Mouse (Mus musculus) heart, embryonic 11.5 days (tissue): Measurements from ENCODE around the gene Gfod1. TPM values are rescaled to one million over a fixed set of nuclear protein-coding genes. Genes with fewer than 3 reads are reported as not detected.

Experiments
- ATAC-seq: fragments of 200-750 bp; cut with Nextera tagmentation; replicated peaks from 2 replicates; pipeline ENCODE4 v1.8.0; 2017; ENCODE audit warnings: moderate library complexity; ENCODE audit not compliant: insufficient number of reproducible peaks, low FRiP score, low TSS enrichment
- H3K27ac ChIP-seq: fragments of 300-500 bp; sonication (generic); 2 replicates; pipeline ENCODE4 v1.5.1; 2014; ENCODE audit warnings: mild to moderate bottlenecking, low read depth, low read length
- H3K27me3 ChIP-seq: fragments of 300-500 bp; sonication (generic); 2 replicates; pipeline ENCODE4 v1.6.1; 2014; ENCODE audit warnings: mild to moderate bottlenecking, low read length, mixed read lengths; ENCODE audit not compliant: control insufficient read depth, insufficient read depth
- H3K36me3 ChIP-seq: fragments of 300-500 bp; sonication (generic); 2 replicates; pipeline ENCODE4 v1.6.1; 2014; ENCODE audit warnings: mild to moderate bottlenecking, low read length, moderate library complexity, mixed read lengths; ENCODE audit not compliant: control insufficient read depth, insufficient read depth
- H3K4me1 ChIP-seq: fragments of 300-500 bp; sonication (generic); 2 replicates; pipeline ENCODE4 v1.6.1; 2014; ENCODE audit warnings: low read length; ENCODE audit not compliant: control insufficient read depth, insufficient read depth
- H3K4me2 ChIP-seq: fragments of 300-500 bp; sonication (generic); 2 replicates; pipeline ENCODE4 v1.6.1; 2014; ENCODE audit warnings: mild to moderate bottlenecking, moderate library complexity
- H3K4me3 ChIP-seq: fragments of 300-500 bp; sonication (generic); 2 replicates; pipeline ENCODE4 v1.5.1; 2014; ENCODE audit warnings: low read depth, low read length
- H3K9ac ChIP-seq: fragments of 300-500 bp; sonication (generic); 2 replicates; pipeline ENCODE4 v1.6.1; 2014; ENCODE audit warnings: mild to moderate bottlenecking, low read depth, low read length, moderate library complexity
- H3K9me3 ChIP-seq: fragments of 300-500 bp; sonication (generic); replicated peaks from 2 replicates; pipeline ENCODE4 v1.6.1; 2016; ENCODE audit warnings: low read length; ENCODE audit not compliant: control insufficient read depth
- WGBS: fragments of 180-500 bp; shearing (Covaris S2); extraction: QIAGEN DNeasy Blood & Tissue Kit; methylation state at CpG from one replicate; pipeline ENCODE4 v1.1.7; 2014; ENCODE audit not compliant: insufficient replicate concordance; 5-methylcytosine and 5-hydroxymethylcytosine counted together
- polyA plus RNA-seq: library from polyadenylated mRNA; unstranded; fragments of >200 nt; fragmentation: Nextera tagmentation; extraction: Ambion mirVana; gene quantifications from 2 replicates; pipeline ENCODE4 v1.2.1, GENCODE M21; 2014

The Gfod1 gene
- polyA plus RNA-seq, 1 experiment from 2014 or later, result 1.5 TPM

DNA sequence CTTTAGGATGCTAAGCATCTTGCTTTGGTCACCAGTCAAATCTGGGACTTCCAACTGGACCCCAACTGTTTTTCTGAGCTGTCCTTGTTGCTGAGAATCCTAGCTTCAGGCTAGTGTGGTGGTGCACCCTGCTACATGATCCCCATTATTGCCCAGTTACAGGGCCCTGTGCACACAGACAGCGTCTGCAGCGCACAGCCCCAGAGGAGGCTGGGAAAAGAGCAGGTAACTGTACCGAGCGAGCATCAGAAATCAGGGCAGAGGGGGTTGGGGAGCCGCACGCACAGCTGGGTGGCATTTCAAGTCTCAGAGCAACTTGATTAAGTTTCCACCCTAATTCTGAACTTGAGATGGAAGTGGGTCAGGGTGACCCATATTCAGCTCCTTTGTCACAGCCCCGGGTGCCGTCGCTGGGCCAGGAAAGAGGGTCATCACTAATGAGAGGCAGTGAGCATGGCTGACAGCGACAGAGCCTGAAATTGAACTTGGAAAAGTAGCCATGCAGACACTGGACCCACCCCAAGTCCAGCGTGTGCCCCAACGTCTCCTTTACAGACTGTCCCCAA lies 97.8 kb downstream of the Gfod1 start:
- no peak overlapping the region for H3K4me2 ChIP-seq
- ATAC-seq, result no peak
- no peak overlapping the region for H3K9ac ChIP-seq
- H3K27ac ChIP-seq, result no peak overlapping the region
- peaks cover 20% of the 10 kb centered on the region for H3K4me1 ChIP-seq
- 83% methylated on average over 12 of the region's 12 CpGs for WGBS
- H3K4me3 ChIP-seq, result no peak overlapping the region
- H3K27me3 ChIP-seq, result no peaks in the 10 kb centered on the region
- H3K9me3 ChIP-seq, result no peaks in the 10 kb centered on the region
- no peaks in the 10 kb centered on the region for H3K36me3 ChIP-seq

DNA sequence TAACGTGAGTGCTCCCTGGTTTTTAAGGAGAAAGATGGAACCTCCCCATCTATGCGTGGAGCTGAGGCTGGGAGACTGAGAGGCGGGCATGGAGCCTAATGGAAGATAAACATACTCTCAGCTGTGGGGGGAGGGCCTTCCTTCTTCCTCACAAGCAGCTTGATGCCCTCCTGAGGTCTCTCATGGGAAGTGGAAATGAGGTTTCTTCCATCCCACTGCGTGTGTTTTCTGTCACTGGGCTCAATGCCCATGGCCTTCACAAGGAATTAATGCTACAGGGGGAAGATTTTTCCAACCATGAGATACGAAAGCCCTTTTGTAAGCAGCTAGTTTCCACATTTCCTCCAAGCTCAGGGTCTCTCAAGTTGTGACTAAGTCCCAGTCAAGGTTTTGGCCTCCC lies 100.3 kb downstream of the Gfod1 start:
- H3K4me3 ChIP-seq, result no peak overlapping the region
- H3K9me3 ChIP-seq, result no peaks in the 10 kb centered on the region
- 40% methylated on average over 5 of the region's 5 CpGs for WGBS
- no peaks in the 10 kb centered on the region; the same call in 1 of the 2 replicates for H3K36me3 ChIP-seq
- H3K4me2 ChIP-seq, result no peak overlapping the region
- H3K4me1 ChIP-seq, result peaks cover 9% of the 10 kb centered on the region
- peaks cover 3% of the 10 kb centered on the region; the same call in 1 of the 2 replicates for H3K27me3 ChIP-seq
- no peak overlapping the region for H3K9ac ChIP-seq
- H3K27ac ChIP-seq, result no peak overlapping the region
- ATAC-seq, result no peak

- H3K9me3 ChIP-seq, result no peaks in the 10 kb centered on the region
- 64% methylated on average over 7 of the region's 7 CpGs for WGBS
- peaks cover 3% of the 10 kb centered on the region; the same call in 1 of the 2 replicates for H3K27me3 ChIP-seq
- no peak for ATAC-seq
- H3K36me3 ChIP-seq, result no peaks in the 10 kb centered on the region; the same call in 1 of the 2 replicates
- no peak overlapping the region for H3K9ac ChIP-seq
- no peak overlapping the region for H3K4me2 ChIP-seq
- peaks cover 9% of the 10 kb centered on the region for H3K4me1 ChIP-seq
- no peak overlapping the region for H3K4me3 ChIP-seq
- no peak overlapping the region for H3K27ac ChIP-seq
Observed at GRCm38 (mm10) chr13:43203234-43203633, 100.7 kb downstream of the Gfod1 start.

GRCm38 (mm10) chr13:43202351-43202750 lies 101.6 kb downstream of the Gfod1 start:
- peaks cover 11% of the 10 kb centered on the region for H3K4me1 ChIP-seq
- WGBS, result 86% methylated on average over 10 of the region's 10 CpGs
- no peak for ATAC-seq
- no peak overlapping the region for H3K9ac ChIP-seq
- H3K4me3 ChIP-seq, result no peak overlapping the region
- H3K27me3 ChIP-seq, result peaks cover 3% of the 10 kb centered on the region; the same call in 1 of the 2 replicates
- H3K27ac ChIP-seq, result no peak overlapping the region
- H3K9me3 ChIP-seq, result no peaks in the 10 kb centered on the region
- no peak overlapping the region for H3K4me2 ChIP-seq
- H3K36me3 ChIP-seq, result no peaks in the 10 kb centered on the region; the same call in 1 of the 2 replicates

DNA sequence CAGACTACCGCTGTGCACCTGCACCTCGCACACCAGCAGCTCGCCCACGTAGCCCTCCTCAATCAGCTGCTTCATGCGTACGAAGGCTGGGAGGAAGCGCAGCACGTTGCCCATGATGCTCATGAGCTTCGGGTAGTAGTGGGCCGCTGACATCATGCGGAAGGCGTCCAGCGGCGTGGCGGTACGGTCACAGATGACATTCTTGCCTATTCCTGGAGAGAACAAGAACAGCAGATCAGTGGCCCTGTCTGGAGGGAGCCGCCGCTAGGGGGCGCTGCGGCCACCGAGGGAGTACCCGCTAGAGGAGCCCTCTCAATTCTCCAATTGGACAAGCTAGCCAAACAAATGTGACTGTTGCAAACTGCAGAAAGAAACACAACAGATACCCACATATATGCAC lies 102.9 kb downstream of the Gfod1 start:
- H3K4me1 ChIP-seq, result peaks cover 24% of the 10 kb centered on the region
- no peak overlapping the region for H3K9ac ChIP-seq
- H3K36me3 ChIP-seq, result no peaks in the 10 kb centered on the region; the same call in 1 of the 2 replicates
- peaks cover 3% of the 10 kb centered on the region; the same call in 1 of the 2 replicates for H3K27me3 ChIP-seq
- peak overlapping the region; percentile 11; the same call in 1 of the 2 replicates for H3K4me2 ChIP-seq
- no peak; the same call in 1 of the 2 replicates for ATAC-seq
- H3K4me3 ChIP-seq, result no peak overlapping the region
- 36% methylated on average over 22 of the region's 22 CpGs for WGBS
- no peak overlapping the region for H3K27ac ChIP-seq
- H3K9me3 ChIP-seq, result no peaks in the 10 kb centered on the region

DNA sequence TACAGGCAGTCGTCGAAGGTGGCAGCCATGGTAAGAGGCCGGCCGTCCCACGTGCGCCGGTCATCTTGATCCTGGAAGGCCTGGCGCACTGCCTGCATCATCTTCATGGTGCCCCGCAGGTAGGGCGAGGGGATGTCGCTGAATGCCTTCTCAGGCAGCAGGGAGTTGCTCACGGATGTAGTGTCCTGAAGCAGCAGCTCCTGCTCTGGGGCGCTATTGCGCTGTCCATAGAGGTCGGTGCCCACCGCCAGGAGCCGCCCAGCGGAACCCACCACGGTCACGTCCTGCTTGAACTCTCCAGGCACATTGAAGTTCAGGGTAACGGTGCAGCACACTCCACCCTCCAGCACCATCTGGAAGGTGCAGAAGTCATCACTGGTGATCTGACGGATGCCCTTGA lies 103.5 kb downstream of the Gfod1 start:
- H3K4me1 ChIP-seq, result peaks cover 28% of the 10 kb centered on the region
- peak overlapping the region; percentile 11 for H3K4me2 ChIP-seq
- no peak overlapping the region for H3K4me3 ChIP-seq
- H3K27me3 ChIP-seq, result peaks cover 3% of the 10 kb centered on the region; the same call in 1 of the 2 replicates
- no peaks in the 10 kb centered on the region for H3K9me3 ChIP-seq
- no peak for ATAC-seq
- H3K27ac ChIP-seq, result no peak overlapping the region
- 70% methylated on average over 22 of the region's 22 CpGs for WGBS
- no peaks in the 10 kb centered on the region; the same call in 1 of the 2 replicates for H3K36me3 ChIP-seq
- no peak overlapping the region for H3K9ac ChIP-seq

GRCm38 (mm10) chr13:43199749-43200148 lies 104.2 kb downstream of the Gfod1 start:
- H3K4me1 ChIP-seq, result peaks cover 31% of the 10 kb centered on the region
- no peak overlapping the region for H3K4me2 ChIP-seq
- WGBS, result 66% methylated on average over 5 of the region's 5 CpGs
- H3K27me3 ChIP-seq, result peaks cover 3% of the 10 kb centered on the region; the same call in 1 of the 2 replicates
- no peaks in the 10 kb centered on the region for H3K9me3 ChIP-seq
- H3K4me3 ChIP-seq, result no peak overlapping the region
- H3K36me3 ChIP-seq, result no peaks in the 10 kb centered on the region; the same call in 1 of the 2 replicates
- H3K27ac ChIP-seq, result no peak overlapping the region
- ATAC-seq, result no peak
- H3K9ac ChIP-seq, result no peak overlapping the region

- ATAC-seq, result no peak
- Histone ChIP-seq H3K4me1 (peaks cover 31% of the 10 kb centered on the region), H3K4me3 (no peak overlapping the region), H3K9me3 (no peaks in the 10 kb centered on the region), H3K36me3 (no peaks in the 10 kb centered on the region; the same call in 1 of the 2 replicates), H3K27me3 (peaks cover 3% of the 10 kb centered on the region; the same call in 1 of the 2 replicates), H3K9ac (no peak overlapping the region), H3K4me2 (no peak overlapping the region), H3K27ac (no peak overlapping the region)
- WGBS, result 87% methylated on average over 7 of the region's 7 CpGs
Observed at GRCm38 (mm10) chr13:43199282-43199681, 104.7 kb downstream of the Gfod1 start.

DNA sequence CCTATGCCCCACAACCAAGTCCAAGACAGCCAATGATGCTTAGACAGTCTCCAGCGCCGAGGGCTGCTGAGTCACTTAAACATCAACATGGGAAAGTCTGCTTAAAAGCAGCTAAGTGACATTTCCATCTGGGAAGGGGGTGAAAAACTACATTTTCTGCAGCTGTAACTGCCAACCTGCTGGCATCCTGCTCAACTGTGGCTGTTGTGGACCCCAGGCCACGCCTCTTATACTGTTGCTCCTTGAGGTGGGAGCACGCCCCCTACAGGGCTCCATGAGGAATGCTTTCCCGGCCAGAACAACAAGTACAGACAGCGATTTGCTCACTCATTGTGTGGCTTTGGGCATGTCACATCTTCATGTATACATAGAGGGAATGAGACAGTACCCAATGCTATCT lies 106.8 kb downstream of the Gfod1 start:
- Histone ChIP-seq H3K27ac (0 out of 2 replicates have a peak overlapping the region, but pooled peaks have one; percentile 50), H3K4me3 (no peak overlapping the region), H3K4me1 (peaks cover 38% of the 10 kb centered on the region), H3K9me3 (no peaks in the 10 kb centered on the region), H3K9ac (0 out of 2 replicates have a peak overlapping the region, but pooled peaks have one; percentile 7), H3K36me3 (no peaks in the 10 kb centered on the region; the same call in 1 of the 2 replicates), H3K4me2 (no peak overlapping the region), H3K27me3 (peaks cover 3% of the 10 kb centered on the region; the same call in 1 of the 2 replicates)
- no peak for ATAC-seq
- WGBS, result 52% methylated on average over 6 of the region's 6 CpGs
